Mouse (Mus musculus) testis, adult 2 months (tissue): ENCODE results near the gene Rb1.

ENCODE experiments used
- CTCF ChIP-seq: fragments of 200-500 bp; IDR thresholded peaks from 2 replicates; pipeline ENCODE4 v1.5.1; 2012; ENCODE audit warnings: low read depth, mild to moderate bottlenecking, inconsistent platforms, low read length, moderate library complexity; ENCODE audit not compliant: control insufficient read depth, insufficient read depth, insufficient replicate concordance
- POLR2A ChIP-seq: fragments of 200-500 bp; IDR thresholded peaks from 2 replicates; pipeline ENCODE4 v1.6.1; 2012; ENCODE audit warnings: low read depth, mild to moderate bottlenecking, inconsistent platforms, low read length, moderate library complexity; ENCODE audit not compliant: control insufficient read depth

- no peak for TF ChIP-seq POLR2A
- no peak for TF ChIP-seq CTCF
Measured at GRCm38 (mm10) chr14:73180671-73181070, 145.0 kb downstream of the Rb1 start.
